ENCODE assay signal across 7 mouse cellular contexts in genomic region chr8:9770261-9770998, GRCm38 (mm10). TPM values are rescaled to one million over a fixed set of nuclear protein-coding genes. Genes with fewer than 3 reads are reported as not detected.
DNase-seq lines count a peak whose midpoint lies in the region; ATAC-seq and TF ChIP-seq lines count a peak whose summit lies in the region.

No protein-coding gene starts in this region.

- H3K4me1 ChIP-seq in ES-E14 (ENCODE audit: control insufficient read depth in 2 of 2, insufficient read depth in 2 of 2, low read length in 2 of 2, poor library complexity in 1 of 2) = no peaks in the 10 kb centered on the region; a peak in 1 of 4 replicates
- peaks cover 31% of the 10 kb centered on the region for H3K4me1 ChIP-seq in hindbrain, embryonic 15.5 days (replicated peaks)
- peaks cover 20% of the 10 kb centered on the region for H3K4me1 ChIP-seq in limb, embryonic 13.5 days

- H3K9me3 ChIP-seq in ES-E14 (ENCODE audit: control insufficient read depth, insufficient read depth, low read depth, low read length) = no peaks in the 10 kb centered on the region
- H3K9me3 ChIP-seq in hindbrain, embryonic 15.5 days = no peaks in the 10 kb centered on the region
- no peaks in the 10 kb centered on the region for H3K9me3 ChIP-seq in limb, embryonic 13.5 days

- no peaks in the 10 kb centered on the region for H3K36me3 ChIP-seq in ES-E14 (ENCODE audit: control insufficient read depth, insufficient read depth, low read length, poor library complexity, severe bottlenecking)
- no peaks in the 10 kb centered on the region for H3K36me3 ChIP-seq in hindbrain, embryonic 15.5 days
- no peaks in the 10 kb centered on the region for H3K36me3 ChIP-seq in limb, embryonic 13.5 days

- H3K4me3 ChIP-seq in ES-E14 (ENCODE audit: insufficient read depth in 1 of 2, low read depth in 1 of 2, low read length in 2 of 2, poor library complexity in 1 of 2, severe bottlenecking in 1 of 2) = peak overlapping the region; percentile 45 to 59; a peak in 3 of 4 replicates
- H3K4me3 ChIP-seq in hindbrain, embryonic 15.5 days = peak overlapping the region; percentile 84
- H3K4me3 ChIP-seq in limb, embryonic 13.5 days = peak overlapping the region; percentile 54

- no peaks in the 10 kb centered on the region for H3K27me3 ChIP-seq in hindbrain, embryonic 15.5 days
- peaks cover 62% of the 10 kb centered on the region for H3K27me3 ChIP-seq in limb, embryonic 13.5 days

- H3K4me2 ChIP-seq in hindbrain, embryonic 15.5 days = peak overlapping the region; percentile 90
- peak overlapping the region; percentile 82 for H3K4me2 ChIP-seq in limb, embryonic 13.5 days (replicated peaks)

- 0 out of 2 replicates have a peak overlapping the region, but pooled peaks have one; percentile 6 for H3K9ac ChIP-seq in ES-E14 (ENCODE audit: insufficient read depth, low read depth, low read length, poor library complexity, severe bottlenecking)
- H3K9ac ChIP-seq in hindbrain, embryonic 15.5 days = peak overlapping the region; percentile 74
- peak overlapping the region; percentile 43 for H3K9ac ChIP-seq in limb, embryonic 13.5 days

- ATAC-seq in hindbrain, embryonic 15.5 days (ENCODE audit: low FRiP score, low read depth) = 0 out of 2 replicates have a peak, but pooled peaks have one; percentile 20
- no peak for ATAC-seq in limb, embryonic 13.5 days (ENCODE audit: low FRiP score, low read depth)

- DNase-seq in 3134 (ENCODE audit: extremely low read depth, insufficient read length, low spot score) = peak; percentile 7
- no peak for DNase-seq in ES-E14 (ENCODE audit: low read depth, low spot score)
- peak; percentile 67 for DNase-seq in embryo, embryonic 10.5 days (ENCODE audit: low spot score)
- DNase-seq in right cerebral cortex, adult 2 months (ENCODE audit: low spot score in 2 of 2) = peak; percentile 48 to 72
- no peak for DNase-seq in urinary bladder, postnatal 36 days (ENCODE audit: low spot score in 2 of 2)

- in situ Hi-C loops in ES-E14 (cut with MboI; ENCODE audit: low sequenced_read_pairs in 2 of 2, unreplicated experiment in 2 of 2) = no loop called here

- WGBS in hindbrain, embryonic 15.5 days = under 1% methylated on average over 43 of the region's 48 CpGs
- 1% methylated on average over 43 of the region's 48 CpGs for WGBS in limb, embryonic 13.5 days

- H3K27ac ChIP-seq in ES-E14 (ENCODE audit: insufficient read depth, low read depth, low read length, poor library complexity, severe bottlenecking) = no peak overlapping the region
- peak overlapping the region; percentile 94 for H3K27ac ChIP-seq in hindbrain, embryonic 15.5 days (replicated peaks)
- H3K27ac ChIP-seq in limb, embryonic 13.5 days = no peak overlapping the region

TF ChIP-seq in ES-E14, 5 proteins besides CTCF, POLR2A, EP300 and RAD21:
- TF ChIP-seq ZNF384 (IDR thresholded peaks at IDR 0.05; ENCODE audit: low read depth, low read length) (no peak), HCFC1 (IDR thresholded peaks at IDR 0.05; ENCODE audit: borderline replicate concordance, insufficient read depth, low read length) (no peak), MAFK (IDR thresholded peaks at IDR 0.05; ENCODE audit: insufficient read depth, low read depth, low read length) (no peak), CHD2 (IDR thresholded peaks at IDR 0.05; ENCODE audit: low read depth, low read length) (no peak), ZC3H11A (IDR thresholded peaks at IDR 0.05; ENCODE audit: borderline replicate concordance, low read depth, low read length) (no peak)

RNA-seq across cellular contexts. Expression of gene Fam155a, which starts 0.5 kb away (rescaled TPM):
- total RNA-seq in ES-E14 (2012; rRNA removed) = 0.04 TPM in 1 of 2 replicates, not detected in the other
- polyA plus RNA-seq in hindbrain, embryonic 15.5 days (2015; fragmentation: Nextera tagmentation; extraction: Ambion mirVana) = 27.7 and 31.2 TPM in 2 replicates
- polyA plus RNA-seq in limb, embryonic 13.5 days (2015; fragmentation: Nextera tagmentation; extraction: Ambion mirVana) = 0.89 and 1.7 TPM in 2 replicates

Comparison
In these comparisons a context has a peak if more than half of its experiments do, and no peak if none do; other contexts are left out.
1. DNase-seq: peak in 3134 (single experiment), embryo, embryonic 10.5 days (single experiment) and right cerebral cortex, adult 2 months (2 of 2); none in ES-E14 (single experiment) and urinary bladder, postnatal 36 days (0 of 2).
2. H3K9ac ChIP-seq: peak in every context shown above with its lines; median percentile 74 in hindbrain, embryonic 15.5 days; 43 in limb, embryonic 13.5 days; 6 in ES-E14.
3. RNA of gene Fam155a, which starts 0.5 kb away (polyA plus RNA-seq): 27.7 to 31.2 TPM in hindbrain, embryonic 15.5 days; 0.89 to 1.7 TPM in limb, embryonic 13.5 days; every median in the first group is over 10 times any median in the second.
4. Peak in every context shown above with its lines, with median percentiles within 50 percentile points of each other: H3K4me3 ChIP-seq.